Mouse (Mus musculus): ENCODE results near the gene 1700088E04Rik.

DNA sequence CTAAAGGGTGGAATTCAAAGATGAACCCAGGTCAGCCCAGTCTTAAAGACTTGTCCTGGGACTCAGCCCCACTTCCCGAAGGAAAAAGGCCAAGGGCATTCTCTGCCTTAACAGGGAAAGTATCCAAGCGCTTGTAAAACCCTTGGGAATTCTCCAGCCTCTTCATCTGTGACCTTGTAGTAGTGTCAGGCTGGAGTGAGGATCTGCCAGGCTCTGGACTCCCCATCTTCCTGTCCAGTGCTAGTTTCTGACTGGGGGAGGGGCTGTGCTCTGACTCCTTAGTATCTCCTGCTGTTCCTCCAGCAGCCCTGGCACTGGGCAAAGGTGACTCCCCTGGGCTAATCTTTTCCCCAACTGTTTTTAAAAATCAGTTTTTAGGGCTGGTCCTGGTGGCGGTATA is 44.5 kb downstream of the 1700088E04Rik start:
- TF ChIP-seq CTCF (IDR thresholded peaks at IDR 0.05; ENCODE audit: insufficient read depth, low read depth, low read length) (no peak), POLR2A (IDR thresholded peaks at IDR 0.05; ENCODE audit: insufficient read depth, low read depth, low read length) (no peak)

All from olfactory bulb, adult 2 months (tissue).